Mouse (Mus musculus): ENCODE results near the gene Cd79a.

DNA sequence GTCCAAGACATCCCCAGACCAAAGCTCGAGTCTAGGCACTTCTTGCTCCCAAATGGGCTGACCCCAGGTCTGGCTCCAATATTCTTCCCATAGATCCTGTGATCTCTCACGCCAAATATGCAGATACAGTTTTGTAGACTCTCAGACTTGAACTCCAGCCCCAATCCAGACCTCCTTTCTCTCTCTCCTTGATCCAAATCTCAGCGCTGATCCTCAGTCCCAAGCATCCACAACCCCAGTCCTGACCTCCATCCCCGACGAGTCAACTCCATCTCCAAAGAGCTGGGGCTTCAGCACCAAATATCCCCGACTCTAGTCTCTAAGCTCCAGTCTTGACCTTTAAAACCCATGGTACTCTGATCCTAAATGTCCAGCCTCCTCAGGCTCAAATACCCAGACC, 46.5 kb downstream of the Cd79a start:
- no peak for TF ChIP-seq ZC3H11A (IDR thresholded peaks at IDR 0.05; ENCODE audit: low read depth, low read length)
- no peak for TF ChIP-seq USF2 (conservative IDR thresholded peaks at IDR 0.05; ENCODE audit: low read depth, low read length)
- TF ChIP-seq MAFK (IDR thresholded peaks at IDR 0.05; ENCODE audit: insufficient replicate concordance, low read length) = no peak
- no peak for TF ChIP-seq CTCF (conservative IDR thresholded peaks at IDR 0.05 in 1 of 2, IDR thresholded peaks at IDR 0.05 in 1 of 2; ENCODE audit: low read depth in 2 of 2, low read length in 2 of 2)
- no peak for TF ChIP-seq POLR2A (IDR thresholded peaks at IDR 0.05; ENCODE audit: low read depth, low read length)
- TF ChIP-seq JUND (conservative IDR thresholded peaks at IDR 0.05; ENCODE audit: low read depth, low read length) = no peak
- no peak for TF ChIP-seq E2F4 (IDR thresholded peaks at IDR 0.05; ENCODE audit: insufficient replicate concordance, low read depth, low read length)
- no peak for TF ChIP-seq MXI1 (IDR thresholded peaks at IDR 0.05; ENCODE audit: low read depth, low read length)
- no peak for TF ChIP-seq MYC (IDR thresholded peaks at IDR 0.05; ENCODE audit: low read depth, low read length)
- no peak for TF ChIP-seq CHD2 (IDR thresholded peaks at IDR 0.05; ENCODE audit: low read length)
- TF ChIP-seq NRF1 (IDR thresholded peaks at IDR 0.05; ENCODE audit: low read depth, low read length) = no peak
- TF ChIP-seq EP300 (IDR thresholded peaks at IDR 0.05; ENCODE audit: low read length) = no peak
- TF ChIP-seq TCF12 (IDR thresholded peaks at IDR 0.05; ENCODE audit: low read depth, low read length) = no peak
- no peak for TF ChIP-seq KAT2A (IDR thresholded peaks at IDR 0.05; ENCODE audit: insufficient replicate concordance, low read length)

Data from CH12.LX (cell line).